Mouse (Mus musculus): ENCODE results near the gene Itga5.

GRCm38 (mm10) chr15:103382075-103382474, 15.5 kb upstream of the Itga5 start:
- TF ChIP-seq CTCF (IDR thresholded peaks at IDR 0.05; ENCODE audit: low read depth, low read length) (no peak), POLR2A (IDR thresholded peaks at IDR 0.05; ENCODE audit: extremely low read depth, insufficient read depth, low read length) (no peak)
